Mouse (Mus musculus) adrenal gland, postnatal 4 days (tissue): ENCODE measurements at regions not wholly inside any gene's neighbourhood (a gene's known extent, or its start where the extent isn't known, plus 50 kb on each side); places are given as distances from the start of the nearest gene placed in this dataset.

Source experiments
- DNase-seq, 2 experiments: peaks; one replicate each; pipeline ENCODE4 v3.0.0; 2021 to 2022; ENCODE audit warnings: low spot score in 2 of 2, mixed read lengths in 2 of 2

DNA sequence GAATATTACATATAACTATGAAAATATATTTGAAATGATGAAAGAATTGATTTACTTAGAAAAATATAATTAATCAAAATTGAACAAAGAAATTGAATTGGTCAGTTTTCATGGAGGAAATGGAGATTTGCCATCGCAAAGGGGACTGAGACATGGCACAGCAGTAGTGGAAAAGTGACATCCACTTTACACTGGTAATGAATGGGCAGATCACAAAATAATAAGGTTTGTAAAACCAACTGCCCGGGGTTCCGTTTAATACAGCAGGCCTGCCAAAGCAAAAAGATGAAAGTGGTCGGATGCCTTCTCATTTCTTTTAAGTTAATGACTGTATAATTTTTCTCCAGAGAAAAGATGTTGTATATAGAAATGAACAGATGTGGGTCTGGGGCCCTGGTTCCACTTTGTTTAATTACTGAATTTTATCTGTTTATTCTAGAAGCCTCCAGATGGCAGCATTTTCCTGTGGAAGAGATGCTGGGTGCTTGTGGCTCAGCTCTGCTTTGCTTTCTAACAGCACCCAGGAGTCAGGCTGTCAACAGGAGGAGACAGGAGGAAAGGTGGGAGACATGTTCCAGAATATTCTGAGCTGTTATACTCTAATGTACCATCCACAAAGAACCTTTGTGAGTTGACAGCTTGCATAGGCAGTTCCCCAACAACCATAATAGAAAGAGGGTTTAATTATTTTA lies 75.6 kb upstream of the Fbxl17 start:
- no peak for DNase-seq

DNA sequence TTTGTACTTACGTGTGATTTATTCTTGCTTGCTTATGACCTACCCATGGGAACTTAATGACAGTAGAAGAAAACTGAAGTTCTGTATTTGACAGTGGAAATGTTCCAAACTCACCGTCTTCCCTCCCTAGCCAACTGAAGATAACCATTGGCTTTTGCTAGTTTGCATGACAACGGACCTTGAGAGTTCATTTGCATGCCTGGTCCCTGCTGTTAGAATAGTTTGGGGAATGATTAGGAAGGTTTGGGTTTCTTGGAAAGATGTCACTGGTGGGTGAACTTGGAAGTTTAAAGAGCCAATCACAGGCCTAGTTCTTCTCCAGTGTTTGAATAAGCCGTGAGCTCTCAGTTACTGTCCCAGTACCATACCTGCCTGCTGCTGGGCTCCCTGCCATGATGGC lies 83.1 kb upstream of the Fbxl17 start:
- DNase-seq: no peak

- DNase-seq: no peak
These were observed 107.4 kb upstream of the Fbxl17 start for GRCm38 (mm10) chr17:63607021-63607751.

DNA sequence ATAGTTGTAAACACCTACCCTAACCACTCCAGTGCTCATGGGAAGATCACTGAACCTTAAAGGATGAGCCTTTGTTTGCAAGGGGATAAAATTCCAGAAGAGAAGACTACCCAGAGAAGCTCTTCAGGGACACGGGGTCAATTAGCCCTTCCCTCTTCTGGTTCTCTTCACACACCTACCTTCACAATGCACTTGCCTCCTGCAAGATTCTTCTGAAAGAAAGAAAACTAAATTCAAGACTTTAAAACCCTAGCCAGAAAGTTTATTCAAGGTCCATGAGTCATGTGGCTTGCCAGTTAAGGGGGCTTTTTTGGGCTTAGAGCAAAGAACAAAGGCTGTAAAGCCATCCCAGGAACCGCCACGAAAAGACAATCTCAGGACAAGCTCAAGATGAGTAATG lies 122.9 kb upstream of the Fbxl17 start:
- DNase-seq: no peak

GRCm38 (mm10) chr17:63637598-63637997 lies 137.8 kb upstream of the Fbxl17 start:
- DNase-seq: no peak

- no peak for DNase-seq
These were observed 144.6 kb upstream of the Fbxl17 start for GRCm38 (mm10) chr17:63644390-63644789.

- DNase-seq: no peak
These were observed 157.9 kb upstream of the Fbxl17 start for GRCm38 (mm10) chr17:63657687-63658086.

- no peak for DNase-seq
These were observed 161.1 kb upstream of the Fbxl17 start for GRCm38 (mm10) chr17:63660841-63661481.

GRCm38 (mm10) chr17:63661584-63661983 lies 161.8 kb upstream of the Fbxl17 start:
- no peak for DNase-seq

DNA sequence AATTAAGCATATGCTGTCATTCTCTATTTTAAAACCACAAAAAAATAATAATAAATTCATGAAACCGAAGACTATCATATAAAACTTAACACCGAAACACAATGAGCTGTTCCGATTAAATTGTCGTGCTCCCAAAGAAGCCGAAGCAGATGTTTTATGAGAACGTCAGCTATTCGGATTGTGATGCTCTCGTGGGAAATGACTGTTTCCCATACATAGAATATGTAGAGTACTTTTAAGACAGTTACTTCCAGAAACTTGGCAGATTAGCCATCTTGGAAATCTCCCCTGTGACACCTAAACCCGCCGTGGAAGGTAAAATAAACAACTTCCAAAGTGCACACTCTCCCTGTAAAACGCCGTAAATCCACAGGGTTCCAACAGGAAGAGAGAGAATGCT lies 162.4 kb upstream of the Fbxl17 start:
- DNase-seq: no peak

DNA sequence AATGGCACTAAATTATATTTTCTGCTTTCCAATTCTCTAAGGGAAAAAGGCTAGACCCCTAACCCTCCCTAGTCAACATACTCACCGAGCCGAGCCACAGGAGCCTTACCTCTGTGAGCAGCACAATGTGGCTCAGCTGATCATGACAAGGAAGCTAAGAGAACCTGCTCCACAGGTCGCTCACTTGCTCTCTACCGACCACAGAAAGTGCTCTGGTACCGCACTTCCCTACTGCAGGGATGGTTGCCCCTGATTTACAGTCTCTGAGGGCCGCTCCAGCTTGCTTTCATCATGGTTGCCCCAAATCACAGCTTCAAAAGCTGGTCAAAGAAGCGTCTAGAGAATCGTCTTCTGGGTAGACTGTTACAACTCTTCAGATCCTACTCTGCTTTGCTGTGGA lies 177.0 kb upstream of the Fbxl17 start:
- no peak for DNase-seq

DNA sequence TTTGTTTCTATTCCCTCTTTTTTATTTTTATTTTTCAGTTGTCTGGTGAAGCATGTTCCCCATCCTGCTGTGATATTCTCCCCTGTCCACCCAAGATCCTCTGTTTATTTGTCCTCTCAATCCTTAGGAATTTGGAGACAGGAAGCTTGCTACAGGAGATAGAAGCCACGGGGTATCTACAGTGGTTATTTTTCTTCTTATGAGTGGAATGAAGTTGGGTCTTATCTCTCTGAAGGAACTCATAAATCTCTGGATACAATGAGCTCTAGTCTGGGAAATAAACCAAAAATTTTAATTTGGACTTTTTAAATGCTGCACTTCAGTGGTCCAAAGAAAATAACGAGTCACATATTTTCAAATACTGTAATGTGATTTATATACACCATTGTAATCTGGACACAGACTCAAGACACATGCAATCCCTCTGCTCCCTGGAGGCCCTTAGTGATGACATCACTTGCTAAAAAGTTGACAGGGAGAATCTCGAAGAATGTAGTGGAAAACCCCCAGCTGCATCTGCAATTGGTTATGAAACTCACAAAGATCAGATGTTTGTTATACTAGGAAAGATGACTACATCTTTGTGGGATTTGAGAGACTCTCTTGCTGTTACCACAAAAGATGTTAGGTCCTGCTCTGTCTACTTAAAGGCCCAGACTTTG lies 178.3 kb upstream of the Fbxl17 start:
- DNase-seq: no peak

DNA sequence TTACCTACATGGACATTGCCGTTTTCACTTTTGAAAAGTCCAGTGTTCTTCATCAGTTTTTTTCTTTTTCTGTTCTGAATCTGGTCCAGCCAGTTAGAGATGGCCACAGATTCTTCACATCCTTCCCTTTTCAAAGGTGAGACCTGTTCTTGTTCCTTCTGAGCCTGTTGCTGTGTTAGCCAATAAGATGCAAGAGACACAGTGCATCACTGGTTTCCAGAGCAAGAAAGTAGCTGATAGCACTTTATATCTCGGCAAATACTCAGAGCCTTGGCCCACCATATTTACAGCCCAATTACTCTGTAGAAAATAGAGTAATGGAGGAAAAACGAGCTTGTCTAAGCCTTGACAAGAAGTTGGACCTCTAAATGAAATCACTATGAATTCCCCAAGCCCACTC lies 180.7 kb upstream of the Fbxl17 start:
- DNase-seq: no peak

DNA sequence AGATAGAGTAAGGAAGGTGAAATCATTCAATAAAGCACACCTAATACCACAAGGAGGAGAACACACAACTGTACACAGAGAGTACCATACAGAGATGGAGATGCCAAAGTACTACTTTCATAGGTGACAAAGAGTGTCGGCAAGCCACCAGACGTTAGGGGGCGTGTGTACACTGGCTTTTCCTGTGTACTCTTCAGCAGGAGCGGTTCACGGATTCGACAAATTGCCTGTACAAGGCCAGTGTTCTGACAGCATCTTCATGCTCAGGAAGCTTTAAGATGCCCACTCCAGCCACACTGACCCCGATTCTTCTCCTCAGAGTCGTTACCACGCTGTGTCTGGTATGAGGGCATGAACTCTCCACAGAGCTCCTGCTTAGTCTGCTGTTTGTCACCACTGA lies 179.5 kb upstream of the Fer start:
- DNase-seq: no peak

DNA sequence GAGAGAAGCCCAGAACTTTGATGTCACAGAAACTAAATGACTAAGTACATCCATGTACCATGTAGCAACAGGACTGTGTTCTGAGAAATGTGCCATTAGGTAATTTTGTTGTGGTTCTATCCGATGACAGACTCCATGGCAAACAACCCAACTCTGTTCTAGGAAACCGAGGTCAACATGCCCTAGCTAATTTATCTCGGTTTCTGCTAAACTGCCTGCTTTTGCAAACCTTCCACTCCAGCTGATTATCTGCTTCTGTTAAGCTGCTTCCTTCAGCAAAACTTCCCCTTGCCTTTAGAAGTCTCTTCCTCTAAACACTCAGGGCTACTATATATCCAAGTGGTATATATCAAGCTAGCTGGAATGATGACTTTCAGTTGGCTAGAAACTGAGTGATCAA lies 178.8 kb upstream of the Fer start:
- no peak for DNase-seq

DNA sequence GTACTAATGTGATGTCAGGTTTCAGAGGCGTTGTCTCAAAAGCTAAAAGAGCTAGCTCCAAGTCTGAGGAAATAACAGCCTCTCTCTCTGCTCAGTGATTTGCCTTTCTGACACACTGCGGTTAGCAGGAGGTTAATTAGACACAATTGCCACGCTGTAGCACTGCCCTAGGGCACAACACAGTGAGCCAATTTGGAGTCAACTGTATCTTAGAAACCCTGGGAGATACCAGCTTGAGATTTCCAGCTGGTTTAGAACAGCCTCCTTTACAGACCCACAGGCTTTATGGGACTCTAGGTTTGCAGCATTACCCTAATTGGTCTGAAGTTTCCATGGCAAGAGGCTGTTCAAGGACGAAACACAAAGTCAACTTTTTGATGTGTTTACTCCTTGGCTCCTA lies 176.9 kb upstream of the Fer start:
- no peak for DNase-seq

- no peak for DNase-seq
These were observed 176.5 kb upstream of the Fer start for GRCm38 (mm10) chr17:63686361-63686760.

DNA sequence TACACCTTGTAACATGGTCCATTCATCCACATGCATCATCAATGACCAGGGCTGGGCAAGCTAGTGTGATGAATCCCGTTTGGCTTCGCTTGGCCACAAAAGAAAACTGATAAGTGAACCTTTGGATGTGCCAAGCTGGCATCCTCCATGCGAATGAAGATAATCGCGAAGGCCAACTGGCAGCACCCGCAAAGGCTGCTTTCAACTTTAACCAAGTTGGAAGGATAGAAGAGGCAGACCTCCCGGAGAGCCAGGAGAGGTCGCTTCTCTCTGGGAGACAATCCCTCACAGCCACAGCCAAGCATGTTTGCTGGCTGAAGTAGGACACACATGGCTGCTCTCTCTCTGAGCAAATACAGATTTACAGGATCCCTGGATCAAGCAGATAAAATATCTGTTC lies 173.6 kb upstream of the Fer start:
- DNase-seq: no peak

GRCm38 (mm10) chr17:63690829-63691689 lies 171.8 kb upstream of the Fer start:
- DNase-seq: no peak

DNA sequence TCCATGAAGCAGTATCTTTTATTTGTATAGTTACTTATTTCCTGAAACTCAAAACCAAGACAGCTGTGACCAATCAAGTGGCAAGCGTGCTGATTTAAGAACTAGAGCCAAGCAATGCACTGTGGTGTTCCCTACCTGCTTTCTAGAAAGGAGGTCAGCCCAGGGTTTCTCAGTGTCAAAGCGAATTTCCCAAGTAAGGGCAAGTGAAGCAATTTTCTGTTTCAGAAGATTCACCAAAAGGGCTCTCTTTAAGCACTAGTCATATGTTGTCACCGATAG lies 171.2 kb upstream of the Fer start:
- no peak for DNase-seq

GRCm38 (mm10) chr17:63693274-63693673 lies 169.6 kb upstream of the Fer start:
- DNase-seq: no peak
